Mouse (Mus musculus): ENCODE measurements around the gene Hmgcr. TPM values are rescaled to one million over a fixed set of nuclear protein-coding genes. Genes with fewer than 3 reads are reported as not detected.

Gene Hmgcr
- total RNA-seq, 1 experiment, result 143 TPM

DNA sequence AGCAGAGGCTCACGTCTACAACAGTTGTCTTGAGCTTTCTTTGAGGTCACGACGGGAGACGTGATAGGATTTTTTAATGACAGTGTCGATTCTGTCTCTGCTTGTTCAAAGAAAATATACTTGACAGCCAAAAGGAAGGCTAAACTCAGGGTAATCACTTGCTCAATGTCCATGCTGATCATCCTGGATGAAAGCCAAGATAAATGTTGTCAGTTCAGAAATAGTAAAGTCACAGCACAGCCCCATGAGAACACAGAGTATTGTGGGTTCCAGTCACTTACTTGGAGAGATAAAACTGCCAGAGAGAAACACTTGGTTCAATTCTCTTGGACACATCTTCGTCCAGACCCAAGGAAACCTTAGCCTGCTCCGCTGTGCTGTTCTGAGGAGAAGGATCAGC lies 11.8 kb downstream of the Hmgcr start:
- peaks cover 0 to 2% of the 10 kb centered on the region in 2 experiments; a peak in 1 of 4 replicates for H3K4me1 ChIP-seq (ENCODE audit: control insufficient read depth in 2 of 2, insufficient read depth in 2 of 2, low read length in 2 of 2, poor library complexity in 1 of 2)
- no peak overlapping the region for H3K27ac ChIP-seq (ENCODE audit: insufficient read depth, low read depth, low read length, poor library complexity, severe bottlenecking)
- TF ChIP-seq HCFC1 (IDR thresholded peaks at IDR 0.05; ENCODE audit: borderline replicate concordance, insufficient read depth, low read length) (no peak), ZC3H11A (IDR thresholded peaks at IDR 0.05; ENCODE audit: borderline replicate concordance, low read depth, low read length) (no peak)
- no peak overlapping the region for H3K4me3 ChIP-seq (ENCODE audit: insufficient read depth in 1 of 2, low read depth in 1 of 2, low read length in 2 of 2, poor library complexity in 1 of 2, severe bottlenecking in 1 of 2)
- H3K36me3 ChIP-seq (ENCODE audit: control insufficient read depth, insufficient read depth, low read length, poor library complexity, severe bottlenecking), result peaks cover 69% of the 10 kb centered on the region
- no peak overlapping the region for H3K9ac ChIP-seq (ENCODE audit: insufficient read depth, low read depth, low read length, poor library complexity, severe bottlenecking)
- H3K9me3 ChIP-seq (ENCODE audit: control insufficient read depth, insufficient read depth, low read depth, low read length), result no peaks in the 10 kb centered on the region
- DNase-seq (ENCODE audit: low read depth, low spot score), result no peak
- in situ Hi-C loops (cut with MboI; ENCODE audit: low sequenced_read_pairs in 2 of 2, unreplicated experiment in 2 of 2), result no loop called here

DNA sequence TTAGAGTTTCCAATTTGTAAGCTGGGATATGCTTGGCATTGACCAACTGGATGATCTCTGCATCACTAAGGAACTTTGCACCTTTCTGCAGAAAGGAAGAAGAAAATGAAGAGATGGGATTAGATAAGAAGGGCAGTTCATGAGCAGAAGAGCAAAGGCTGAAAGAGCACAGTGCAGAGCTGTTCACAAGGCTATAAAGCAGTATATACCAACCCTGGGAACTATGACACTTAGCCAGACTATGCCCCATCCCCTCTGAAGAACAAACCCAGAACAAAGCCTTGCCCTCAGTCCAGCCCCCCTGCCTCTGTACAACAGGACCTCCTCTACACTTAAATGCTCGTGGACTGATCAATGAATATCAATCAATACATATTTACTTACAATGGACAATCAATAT lies 14.1 kb downstream of the Hmgcr start:
- Histone ChIP-seq H3K27ac (ENCODE audit: insufficient read depth, low read depth, low read length, poor library complexity, severe bottlenecking) (no peak overlapping the region), H3K36me3 (ENCODE audit: control insufficient read depth, insufficient read depth, low read length, poor library complexity, severe bottlenecking) (peaks cover 67% of the 10 kb centered on the region), H3K4me1 (ENCODE audit: control insufficient read depth in 2 of 2, insufficient read depth in 2 of 2, low read length in 2 of 2, poor library complexity in 1 of 2) (peaks cover 0 to 2% of the 10 kb centered on the region in 2 experiments; a peak in 1 of 4 replicates), H3K9ac (ENCODE audit: insufficient read depth, low read depth, low read length, poor library complexity, severe bottlenecking) (no peak overlapping the region), H3K4me3 (ENCODE audit: insufficient read depth in 1 of 2, low read depth in 1 of 2, low read length in 2 of 2, poor library complexity in 1 of 2, severe bottlenecking in 1 of 2) (no peak overlapping the region), H3K9me3 (ENCODE audit: control insufficient read depth, insufficient read depth, low read depth, low read length) (no peaks in the 10 kb centered on the region)
- in situ Hi-C loops (cut with MboI; ENCODE audit: low sequenced_read_pairs in 2 of 2, unreplicated experiment in 2 of 2), result no loop called here
- no peak for TF ChIP-seq CHD2 (IDR thresholded peaks at IDR 0.05; ENCODE audit: low read depth, low read length)
- no peak for TF ChIP-seq HCFC1 (IDR thresholded peaks at IDR 0.05; ENCODE audit: borderline replicate concordance, insufficient read depth, low read length)
- TF ChIP-seq ZC3H11A (IDR thresholded peaks at IDR 0.05; ENCODE audit: borderline replicate concordance, low read depth, low read length), result no peak
- TF ChIP-seq MAFK (IDR thresholded peaks at IDR 0.05; ENCODE audit: insufficient read depth, low read depth, low read length), result no peak
- TF ChIP-seq ZNF384 (IDR thresholded peaks at IDR 0.05; ENCODE audit: low read depth, low read length), result no peak
- no peak for DNase-seq (ENCODE audit: low read depth, low spot score)

DNA sequence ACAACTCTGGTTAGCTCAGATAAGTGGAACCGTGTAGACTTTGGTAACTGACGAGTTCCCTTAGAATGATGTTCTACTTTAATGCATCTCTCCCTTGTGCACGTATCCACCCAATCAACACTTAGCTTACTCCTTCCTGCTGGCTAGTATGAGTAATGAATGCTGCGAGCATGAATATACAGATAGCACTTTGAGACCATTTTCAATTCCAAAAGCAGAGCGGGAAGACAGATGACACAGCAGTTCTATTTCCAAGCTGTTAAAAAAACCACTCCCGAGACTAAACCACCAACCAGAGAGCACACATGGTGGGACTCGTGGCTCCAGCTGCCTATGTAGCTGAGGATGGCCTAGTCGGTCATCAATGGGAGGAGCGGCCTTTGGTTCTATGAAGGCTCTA lies 17.7 kb downstream of the Hmgcr start:
- no peak overlapping the region for H3K27ac ChIP-seq (ENCODE audit: insufficient read depth, low read depth, low read length, poor library complexity, severe bottlenecking)
- TF ChIP-seq ZC3H11A (IDR thresholded peaks at IDR 0.05; ENCODE audit: borderline replicate concordance, low read depth, low read length) (no peak), MAFK (IDR thresholded peaks at IDR 0.05; ENCODE audit: insufficient read depth, low read depth, low read length) (no peak), CHD2 (IDR thresholded peaks at IDR 0.05; ENCODE audit: low read depth, low read length) (no peak), HCFC1 (IDR thresholded peaks at IDR 0.05; ENCODE audit: borderline replicate concordance, insufficient read depth, low read length) (no peak), ZNF384 (IDR thresholded peaks at IDR 0.05; ENCODE audit: low read depth, low read length) (no peak)
- in situ Hi-C loops (cut with MboI; ENCODE audit: low sequenced_read_pairs in 2 of 2, unreplicated experiment in 2 of 2), result no loop called here
- no peak overlapping the region for H3K4me3 ChIP-seq (ENCODE audit: insufficient read depth in 1 of 2, low read depth in 1 of 2, low read length in 2 of 2, poor library complexity in 1 of 2, severe bottlenecking in 1 of 2)
- H3K9me3 ChIP-seq (ENCODE audit: control insufficient read depth, insufficient read depth, low read depth, low read length), result no peaks in the 10 kb centered on the region
- no peak overlapping the region for H3K9ac ChIP-seq (ENCODE audit: insufficient read depth, low read depth, low read length, poor library complexity, severe bottlenecking)
- peaks cover 57% of the 10 kb centered on the region for H3K36me3 ChIP-seq (ENCODE audit: control insufficient read depth, insufficient read depth, low read length, poor library complexity, severe bottlenecking)
- H3K4me1 ChIP-seq (ENCODE audit: control insufficient read depth in 2 of 2, insufficient read depth in 2 of 2, low read length in 2 of 2, poor library complexity in 1 of 2), result no peaks in the 10 kb centered on the region
- no peak for DNase-seq (ENCODE audit: low read depth, low spot score)

DNA sequence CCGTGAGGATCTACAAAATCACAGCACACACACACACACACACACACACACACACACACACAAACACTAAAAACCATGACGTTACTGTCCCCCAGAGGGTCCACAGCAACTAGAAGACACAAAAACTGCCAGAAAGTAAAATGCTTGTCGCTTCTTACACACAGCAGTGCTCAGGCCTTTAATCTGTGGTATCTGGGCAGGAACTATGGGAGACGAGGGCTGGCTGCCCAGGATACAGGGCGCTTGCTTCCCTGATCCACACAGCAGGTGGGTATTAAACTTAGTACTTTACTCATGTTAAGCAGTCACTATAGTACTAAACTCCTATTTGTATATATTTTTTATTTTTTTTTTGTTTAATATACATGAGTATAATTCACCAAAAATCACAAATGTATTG lies 24.9 kb downstream of the Hmgcr start:
- TF ChIP-seq CHD2 (IDR thresholded peaks at IDR 0.05; ENCODE audit: low read depth, low read length) (no peak), ZC3H11A (IDR thresholded peaks at IDR 0.05; ENCODE audit: borderline replicate concordance, low read depth, low read length) (no peak), HCFC1 (IDR thresholded peaks at IDR 0.05; ENCODE audit: borderline replicate concordance, insufficient read depth, low read length) (no peak), MAFK (IDR thresholded peaks at IDR 0.05; ENCODE audit: insufficient read depth, low read depth, low read length) (no peak), ZNF384 (IDR thresholded peaks at IDR 0.05; ENCODE audit: low read depth, low read length) (no peak)
- in situ Hi-C loops (cut with MboI; ENCODE audit: low sequenced_read_pairs in 2 of 2, unreplicated experiment in 2 of 2), result no loop called here
- no peak for DNase-seq (ENCODE audit: low read depth, low spot score)
- Histone ChIP-seq H3K4me1 (ENCODE audit: control insufficient read depth in 2 of 2, insufficient read depth in 2 of 2, low read length in 2 of 2, poor library complexity in 1 of 2) (no peaks in the 10 kb centered on the region), H3K4me3 (ENCODE audit: insufficient read depth in 1 of 2, low read depth in 1 of 2, low read length in 2 of 2, poor library complexity in 1 of 2, severe bottlenecking in 1 of 2) (no peak overlapping the region), H3K27ac (ENCODE audit: insufficient read depth, low read depth, low read length, poor library complexity, severe bottlenecking) (no peak overlapping the region), H3K9me3 (ENCODE audit: control insufficient read depth, insufficient read depth, low read depth, low read length) (no peaks in the 10 kb centered on the region), H3K9ac (ENCODE audit: insufficient read depth, low read depth, low read length, poor library complexity, severe bottlenecking) (no peak overlapping the region), H3K36me3 (ENCODE audit: control insufficient read depth, insufficient read depth, low read length, poor library complexity, severe bottlenecking) (peaks cover 9% of the 10 kb centered on the region)

DNA sequence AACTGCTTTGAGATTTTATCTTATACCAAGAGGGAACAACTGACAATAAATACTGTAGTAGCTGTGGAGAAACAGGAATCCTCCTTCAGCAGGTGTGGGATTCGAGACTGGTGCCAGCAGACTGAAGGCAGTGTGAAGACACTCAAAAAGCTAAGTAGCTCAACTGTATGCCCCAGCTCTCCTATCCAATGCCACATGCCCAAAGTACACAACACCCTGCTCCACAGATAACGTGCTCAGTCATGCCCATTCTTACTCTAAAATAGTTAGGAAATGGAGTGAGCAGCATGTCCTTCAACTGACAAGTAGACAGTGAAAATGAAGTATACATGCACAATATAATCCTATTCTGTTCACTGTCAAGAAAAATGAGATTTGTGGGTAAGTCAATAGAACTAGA lies 26.6 kb downstream of the Hmgcr start:
- TF ChIP-seq HCFC1 (IDR thresholded peaks at IDR 0.05; ENCODE audit: borderline replicate concordance, insufficient read depth, low read length) (no peak), ZNF384 (IDR thresholded peaks at IDR 0.05; ENCODE audit: low read depth, low read length) (no peak), CHD2 (IDR thresholded peaks at IDR 0.05; ENCODE audit: low read depth, low read length) (no peak), ZC3H11A (IDR thresholded peaks at IDR 0.05; ENCODE audit: borderline replicate concordance, low read depth, low read length) (no peak), MAFK (IDR thresholded peaks at IDR 0.05; ENCODE audit: insufficient read depth, low read depth, low read length) (no peak)
- no peak overlapping the region for H3K4me3 ChIP-seq (ENCODE audit: insufficient read depth in 1 of 2, low read depth in 1 of 2, low read length in 2 of 2, poor library complexity in 1 of 2, severe bottlenecking in 1 of 2)
- in situ Hi-C loops (cut with MboI; ENCODE audit: low sequenced_read_pairs in 2 of 2, unreplicated experiment in 2 of 2), result no loop called here

More for the DNA sequence above, 26.6 kb downstream of the Hmgcr start:
- H3K9ac ChIP-seq (ENCODE audit: insufficient read depth, low read depth, low read length, poor library complexity, severe bottlenecking), result no peak overlapping the region
- H3K9me3 ChIP-seq (ENCODE audit: control insufficient read depth, insufficient read depth, low read depth, low read length), result no peaks in the 10 kb centered on the region
- no peak for DNase-seq (ENCODE audit: low read depth, low spot score)
- H3K4me1 ChIP-seq (ENCODE audit: control insufficient read depth in 2 of 2, insufficient read depth in 2 of 2, low read length in 2 of 2, poor library complexity in 1 of 2), result no peaks in the 10 kb centered on the region
- no peak overlapping the region for H3K27ac ChIP-seq (ENCODE audit: insufficient read depth, low read depth, low read length, poor library complexity, severe bottlenecking)
- H3K36me3 ChIP-seq (ENCODE audit: control insufficient read depth, insufficient read depth, low read length, poor library complexity, severe bottlenecking), result peaks cover 2% of the 10 kb centered on the region; the same call in 1 of the 2 replicates

Data from ES-E14 (cell line).